Mouse (Mus musculus): ENCODE results near the gene Numa1. TPM values are rescaled to one million over a fixed set of nuclear protein-coding genes. Genes with fewer than 3 reads are reported as not detected.

The Numa1 gene
- polyA plus RNA-seq (2015; fragmentation: Nextera tagmentation; extraction: Ambion mirVana), result 66.2 and 71.7 TPM in 2 replicates

- under 1% methylated on average over 40 of the region's 40 CpGs for WGBS
- H3K9ac ChIP-seq, result peak within 1 kb of the TSS; percentile 85
Measured at GRCm38 (mm10) chr7:101933751-101934240, at the start of gene Numa1, which contains the start of gene Lrrc51. Numa1 (plus strand) TSS chr7:101934111. Lrrc51 (minus strand) TSS chr7:101933895.

GRCm38 (mm10) chr7:101884160-101884559, 49.8 kb upstream of the Numa1 start:
- Histone ChIP-seq H3K4me1 (no peaks in the 10 kb centered on the region), H3K9me3 (replicated peaks) (no peaks in the 10 kb centered on the region)
- WGBS, result 98% methylated on average over 4 of the region's 4 CpGs

More at GRCm38 (mm10) chr7:101933751-101934240, at the start of gene Numa1, which contains the start of gene Lrrc51:
- Histone ChIP-seq H3K36me3 (ENCODE audit: poor library complexity, severe bottlenecking) (0 out of 2 replicates have a peak, but pooled peaks cover 2% of the 10 kb centered on the region), H3K27me3 (no peaks in the 10 kb centered on the region), H3K4me1 (peaks cover 28% of the 10 kb centered on the region), H3K9me3 (replicated peaks) (no peaks in the 10 kb centered on the region), H3K27ac (peak within 1 kb of the TSS; percentile 63), H3K4me3 (peak within 1 kb of the TSS; percentile 89), H3K4me2 (peak within 1 kb of the TSS; percentile 77)
- peak; percentile 99 for ATAC-seq

GRCm38 (mm10) chr7:101886274-101886673, 47.6 kb upstream of the Numa1 start:
- WGBS, result 88% methylated on average over 6 of the region's 6 CpGs
- ATAC-seq, result no peak
- Histone ChIP-seq H3K27ac (no peak overlapping the region), H3K4me1 (no peaks in the 10 kb centered on the region), H3K4me3 (no peak overlapping the region), H3K9me3 (replicated peaks) (no peaks in the 10 kb centered on the region), H3K4me2 (no peak overlapping the region), H3K27me3 (no peaks in the 10 kb centered on the region), H3K36me3 (ENCODE audit: poor library complexity, severe bottlenecking) (no peaks in the 10 kb centered on the region), H3K9ac (no peak overlapping the region)

More at GRCm38 (mm10) chr7:101884160-101884559, 49.8 kb upstream of the Numa1 start:
- H3K4me3 ChIP-seq, result no peak overlapping the region
- H3K36me3 ChIP-seq (ENCODE audit: poor library complexity, severe bottlenecking), result no peaks in the 10 kb centered on the region
- H3K27ac ChIP-seq, result no peak overlapping the region
- H3K4me2 ChIP-seq, result no peak overlapping the region
- H3K27me3 ChIP-seq, result no peaks in the 10 kb centered on the region
- no peak for ATAC-seq
- H3K9ac ChIP-seq, result no peak overlapping the region

- ATAC-seq, result no peak
- Histone ChIP-seq H3K36me3 (ENCODE audit: poor library complexity, severe bottlenecking) (no peaks in the 10 kb centered on the region), H3K27ac (no peak overlapping the region), H3K9ac (no peak overlapping the region), H3K27me3 (peaks cover 4% of the 10 kb centered on the region; the same call in 1 of the 2 replicates), H3K4me3 (no peak overlapping the region), H3K4me2 (no peak overlapping the region), H3K4me1 (no peaks in the 10 kb centered on the region), H3K9me3 (replicated peaks) (no peaks in the 10 kb centered on the region)
- 90% methylated on average over 4 of the region's 4 CpGs for WGBS
Measured at GRCm38 (mm10) chr7:101888460-101888859, 45.5 kb upstream of the Numa1 start.

- Histone ChIP-seq H3K27me3 (peaks cover 4% of the 10 kb centered on the region; the same call in 1 of the 2 replicates), H3K27ac (peak overlapping the region; percentile 85), H3K4me2 (peak overlapping the region; percentile 58), H3K9me3 (replicated peaks) (no peaks in the 10 kb centered on the region), H3K36me3 (ENCODE audit: poor library complexity, severe bottlenecking) (peaks cover 19% of the 10 kb centered on the region), H3K4me3 (peak overlapping the region; percentile 47), H3K4me1 (peaks cover 11% of the 10 kb centered on the region), H3K9ac (peak overlapping the region; percentile 58)
- WGBS, result 33% methylated on average over 9 of the region's 9 CpGs
- no peak; the same call in 1 of the 2 replicates for ATAC-seq
Measured at GRCm38 (mm10) chr7:101895695-101896094, 38.2 kb upstream of the Numa1 start.

- peaks cover 4% of the 10 kb centered on the region; the same call in 1 of the 2 replicates for H3K27me3 ChIP-seq
- peak overlapping the region; percentile 58 for H3K4me2 ChIP-seq
- ATAC-seq, result peak; percentile 98
- H3K9ac ChIP-seq, result peak overlapping the region; percentile 60
- H3K27ac ChIP-seq, result peak overlapping the region; percentile 85
- peaks cover 25% of the 10 kb centered on the region for H3K36me3 ChIP-seq (ENCODE audit: poor library complexity, severe bottlenecking)
- WGBS, result 1% methylated on average over 57 of the region's 57 CpGs
- no peaks in the 10 kb centered on the region for H3K9me3 ChIP-seq (replicated peaks)
- peaks cover 11% of the 10 kb centered on the region for H3K4me1 ChIP-seq
- H3K4me3 ChIP-seq, result peak overlapping the region; percentile 47
Measured at GRCm38 (mm10) chr7:101896104-101897066, 37.5 kb upstream of the Numa1 start.

- H3K9me3 ChIP-seq (replicated peaks), result peaks cover 5% of the 10 kb centered on the region; the same call in 1 of the 2 replicates
- no peaks in the 10 kb centered on the region for H3K27me3 ChIP-seq
- no peak overlapping the region for H3K4me3 ChIP-seq
- no peak overlapping the region for H3K4me2 ChIP-seq
- H3K27ac ChIP-seq, result no peak overlapping the region
- H3K4me1 ChIP-seq, result peaks cover 14% of the 10 kb centered on the region
- 93% methylated on average over 16 of the region's 16 CpGs for WGBS
- no peak for ATAC-seq
- H3K9ac ChIP-seq, result no peak overlapping the region
- H3K36me3 ChIP-seq (ENCODE audit: poor library complexity, severe bottlenecking), result peaks cover 37% of the 10 kb centered on the region
Measured at GRCm38 (mm10) chr7:101900331-101901097, 33.4 kb upstream of the Numa1 start.

- Histone ChIP-seq H3K27me3 (no peaks in the 10 kb centered on the region), H3K9me3 (replicated peaks) (peaks cover 5% of the 10 kb centered on the region; the same call in 1 of the 2 replicates), H3K4me2 (no peak overlapping the region), H3K4me1 (peaks cover 20% of the 10 kb centered on the region), H3K36me3 (ENCODE audit: poor library complexity, severe bottlenecking) (peaks cover 37% of the 10 kb centered on the region), H3K9ac (no peak overlapping the region), H3K4me3 (no peak overlapping the region), H3K27ac (no peak overlapping the region)
- no peak for ATAC-seq
- 95% methylated on average over 10 of the region's 10 CpGs for WGBS
Measured at GRCm38 (mm10) chr7:101901969-101902368, 31.9 kb upstream of the Numa1 start.

GRCm38 (mm10) chr7:101902846-101903245, 31.1 kb upstream of the Numa1 start:
- no peak for ATAC-seq
- Histone ChIP-seq H3K9ac (no peak overlapping the region), H3K27me3 (no peaks in the 10 kb centered on the region), H3K36me3 (ENCODE audit: poor library complexity, severe bottlenecking) (peaks cover 37% of the 10 kb centered on the region), H3K4me1 (peaks cover 21% of the 10 kb centered on the region), H3K9me3 (replicated peaks) (peaks cover 5% of the 10 kb centered on the region; the same call in 1 of the 2 replicates), H3K27ac (no peak overlapping the region), H3K4me3 (no peak overlapping the region), H3K4me2 (no peak overlapping the region)

GRCm38 (mm10) chr7:101905561-101906286, 28.2 kb upstream of the Numa1 start, which contains the start of gene Lamtor1:
Lamtor1 (plus strand) TSS chr7:101905904.
- Histone ChIP-seq H3K36me3 (ENCODE audit: poor library complexity, severe bottlenecking) (peaks cover 38% of the 10 kb centered on the region), H3K9me3 (replicated peaks) (peaks cover 5% of the 10 kb centered on the region; the same call in 1 of the 2 replicates), H3K27ac (peak within 1 kb of the TSS; percentile 93), H3K4me1 (peaks cover 32% of the 10 kb centered on the region), H3K27me3 (no peaks in the 10 kb centered on the region), H3K4me3 (peak within 1 kb of the TSS; percentile 84), H3K4me2 (peak within 1 kb of the TSS; percentile 77), H3K9ac (peak within 1 kb of the TSS; percentile 91)
- WGBS, result under 1% methylated on average over 61 of the region's 61 CpGs
- ATAC-seq, result peak; percentile 99

- WGBS, result 21% methylated on average over 11 of the region's 11 CpGs
- Histone ChIP-seq H3K4me2 (peak within 1 kb of the TSS; percentile 77), H3K27ac (peak within 1 kb of the TSS; percentile 93), H3K9me3 (replicated peaks) (peaks cover 5% of the 10 kb centered on the region; the same call in 1 of the 2 replicates), H3K4me1 (peaks cover 32% of the 10 kb centered on the region), H3K36me3 (ENCODE audit: poor library complexity, severe bottlenecking) (peaks cover 38% of the 10 kb centered on the region), H3K9ac (peak within 1 kb of the TSS; percentile 91), H3K4me3 (peak within 1 kb of the TSS; percentile 84), H3K27me3 (no peaks in the 10 kb centered on the region)
- ATAC-seq, result no peak
Measured at GRCm38 (mm10) chr7:101906287-101906681, 27.6 kb upstream of the Numa1 start, which contains the start of gene Tomt. Tomt (minus strand) TSS chr7:101906359.

Data from forebrain, embryonic 13.5 days (tissue).